Mouse (Mus musculus) thymus, adult 2 months (tissue): ENCODE measurements around the gene Gripap1. TPM values are rescaled to one million over a fixed set of nuclear protein-coding genes. Genes with fewer than 3 reads are reported as not detected.

Experiments
- DNase-seq: peaks from one replicate; pipeline ENCODE4 v3.0.0; 2021
- H3K27ac ChIP-seq: fragments of 200-500 bp; 2 replicates; pipeline ENCODE4 v1.5.1; 2012; ENCODE audit warnings: low read length, control low read depth; ENCODE audit not compliant: control insufficient read depth, insufficient read depth
- H3K27me3 ChIP-seq: fragments of 200-500 bp; 2 replicates; pipeline ENCODE4 v1.6.1; 2012; ENCODE audit warnings: mild to moderate bottlenecking, low read length, moderate library complexity, mixed read lengths; ENCODE audit not compliant: control insufficient read depth, insufficient read depth
- H3K36me3 ChIP-seq: fragments of 200-500 bp; 2 replicates; pipeline ENCODE4 v1.6.1; 2012; ENCODE audit warnings: mild to moderate bottlenecking, low read length, moderate library complexity; ENCODE audit not compliant: control insufficient read depth, insufficient read depth
- H3K4me1 ChIP-seq: fragments of 200-500 bp; replicated peaks from 2 replicates; pipeline ENCODE4 v1.6.1; 2012; ENCODE audit warnings: low read length; ENCODE audit not compliant: control insufficient read depth, insufficient read depth
- H3K4me3 ChIP-seq: fragments of 200-500 bp; 2 replicates; pipeline ENCODE4 v1.5.1; 2012; ENCODE audit warnings: mild to moderate bottlenecking, low read length, control low read depth, moderate library complexity; ENCODE audit not compliant: control insufficient read depth, insufficient read depth
- CTCF ChIP-seq: fragments of 200-500 bp; IDR thresholded peaks from 2 replicates; pipeline ENCODE4 v1.5.1; 2012; ENCODE audit warnings: mild to moderate bottlenecking, control low read depth, low read length, moderate library complexity, borderline replicate concordance; ENCODE audit not compliant: control insufficient read depth, poor library complexity, insufficient read depth; ENCODE audit errors: extremely low read depth
- POLR2A ChIP-seq: fragments of 200-500 bp; IDR thresholded peaks from 2 replicates; pipeline ENCODE4 v1.6.1; 2012; ENCODE audit warnings: mild to moderate bottlenecking, low read length, control low read depth, moderate library complexity; ENCODE audit not compliant: control insufficient read depth, poor library complexity, insufficient read depth; ENCODE audit errors: extremely low read depth
- WGBS: fragments of 180-500 bp; shearing (Covaris S2); methylation state at CpG from one replicate; pipeline ENCODE4 v1.1.7; 2018; 5-methylcytosine and 5-hydroxymethylcytosine counted together
- polyA plus RNA-seq: library from polyadenylated mRNA; depleted of rRNA; stranded (reverse); fragments of >200 nt; gene quantifications from 2 replicates; pipeline ENCODE4 v1.2.3, GENCODE M21; 2012; rRNA removed

Gene Gripap1
- polyA plus RNA-seq, 1 experiment, result 73.1 TPM

DNA sequence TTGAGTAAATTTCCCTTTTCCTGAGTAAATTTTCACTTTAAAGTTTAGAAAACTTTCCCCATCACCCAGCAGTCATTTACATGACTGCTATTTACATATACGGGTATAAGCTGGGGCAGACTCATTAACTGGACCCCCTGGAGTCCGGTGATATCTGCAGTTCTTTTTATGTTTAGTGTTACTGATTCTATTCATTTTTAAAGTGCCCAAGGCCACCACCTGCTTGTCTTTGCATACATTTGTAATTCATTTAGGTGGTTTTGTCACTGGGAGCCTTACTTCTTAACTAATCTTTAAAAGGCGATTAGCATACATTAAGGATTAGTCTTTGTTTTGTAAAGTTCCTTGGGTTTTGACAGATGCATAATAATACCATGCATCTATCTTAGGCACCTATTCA lies 80.3 kb downstream of the Gripap1 start:
- no peaks in the 10 kb centered on the region for H3K27me3 ChIP-seq
- H3K36me3 ChIP-seq, result peaks cover 28% of the 10 kb centered on the region
- no peak overlapping the region for H3K27ac ChIP-seq
- WGBS, result 93% methylated on average over 3 of the region's 3 CpGs
- DNase-seq, result no peak
- no peak overlapping the region for H3K4me3 ChIP-seq
- TF ChIP-seq POLR2A (no peak), CTCF (no peak)
- peaks cover 6% of the 10 kb centered on the region for H3K4me1 ChIP-seq

Other genes with a start within 250 kb of the Gripap1 start
- 7.7 and 10.3 TPM in 2 replicates for gene Foxp3, start 216.1 kb upstream of the Gripap1 start, polyA plus RNA-seq
- gene Ppp1r3f, start 215.5 kb upstream of the Gripap1 start, polyA plus RNA-seq, result 5.5 and 5.8 TPM in 2 replicates
- 34.1 and 35.7 TPM in 2 replicates for gene Ccdc22, start 184.2 kb upstream of the Gripap1 start, polyA plus RNA-seq
- 0.04 and 0.12 TPM in 2 replicates for gene Cacna1f, start 182.7 kb upstream of the Gripap1 start, polyA plus RNA-seq
- gene Syp, start 151.3 kb upstream of the Gripap1 start, polyA plus RNA-seq, result 1.2 and 1.8 TPM in 2 replicates
- gene Prickle3, start 132.5 kb upstream of the Gripap1 start, polyA plus RNA-seq, result 29.7 TPM in 2 replicates
- 144 and 149 TPM in 2 replicates for gene Plp2, start 118.4 kb upstream of the Gripap1 start, polyA plus RNA-seq
- gene Magix, start 108.5 kb upstream of the Gripap1 start, polyA plus RNA-seq, result 0.82 and 3.0 TPM in 2 replicates
- gene Gpkow, start 92.6 kb upstream of the Gripap1 start, polyA plus RNA-seq, result 12.2 and 12.8 TPM in 2 replicates
- gene Wdr45, start 75.4 kb upstream of the Gripap1 start, polyA plus RNA-seq, result 86.6 and 105 TPM in 2 replicates
- gene Gm45208, start 67.5 kb upstream of the Gripap1 start, polyA plus RNA-seq, result 1.8 and 1.9 TPM in 2 replicates
- 39.9 and 44.4 TPM in 2 replicates for gene Praf2, start 61.3 kb upstream of the Gripap1 start, polyA plus RNA-seq
- 6.8 and 9.3 TPM in 2 replicates for gene Ccdc120, start 38.9 kb upstream of the Gripap1 start, polyA plus RNA-seq
- 26.4 and 29.5 TPM in 2 replicates for gene Tfe3, start 27.2 kb upstream of the Gripap1 start, polyA plus RNA-seq
- 1.1 TPM in 2 replicates for gene Kcnd1, start 32.5 kb downstream of the Gripap1 start, polyA plus RNA-seq
- 112 TPM in 2 replicates for gene Otud5, start 51.6 kb downstream of the Gripap1 start, polyA plus RNA-seq
- gene Pim2, start 88.5 kb downstream of the Gripap1 start, polyA plus RNA-seq, result 53.6 and 54.6 TPM in 2 replicates
- gene Slc35a2, start 94.3 kb downstream of the Gripap1 start, polyA plus RNA-seq, result 81.7 and 100 TPM in 2 replicates
- 101 and 109 TPM in 2 replicates for gene Pqbp1, start 109.5 kb downstream of the Gripap1 start, polyA plus RNA-seq
- 66.8 and 74.8 TPM in 2 replicates for gene Timm17b, start 109.6 kb downstream of the Gripap1 start, polyA plus RNA-seq
- gene Gm10491, start 118.1 kb downstream of the Gripap1 start, polyA plus RNA-seq, result not detected in 2 replicates
- gene Gm10490, start 119.8 kb downstream of the Gripap1 start, polyA plus RNA-seq, result not detected in 2 replicates
- 0.14 and 0.15 TPM in 2 replicates for gene Pcsk1n, start 130.1 kb downstream of the Gripap1 start, polyA plus RNA-seq
- not detected in 2 replicates for gene Eras, start 138.8 kb downstream of the Gripap1 start, polyA plus RNA-seq
- gene Hdac6, start 158.1 kb downstream of the Gripap1 start, polyA plus RNA-seq, result 31.0 and 32.0 TPM in 2 replicates
- 2.7 and 2.9 TPM in 2 replicates for gene Gata1, start 188.3 kb downstream of the Gripap1 start, polyA plus RNA-seq
- gene Glod5, start 228.7 kb downstream of the Gripap1 start, polyA plus RNA-seq, result not detected in 2 replicates